Mouse (Mus musculus): ENCODE data around the gene Olfr1161.
"Not testable (repeated sequence)": the region's sequence is repeated elsewhere in the genome, so short reads cannot be mapped to it uniquely, and the experiment has no call there.

The Olfr1161 gene

GRCm38 (mm10) chr2:88022474-88022873, at the start of gene Olfr1161:
Olfr1161 (plus strand) TSS chr2:88022774.
- DNase-seq (ENCODE audit: low read depth, low spot score), result not testable (repeated sequence)

DNA sequence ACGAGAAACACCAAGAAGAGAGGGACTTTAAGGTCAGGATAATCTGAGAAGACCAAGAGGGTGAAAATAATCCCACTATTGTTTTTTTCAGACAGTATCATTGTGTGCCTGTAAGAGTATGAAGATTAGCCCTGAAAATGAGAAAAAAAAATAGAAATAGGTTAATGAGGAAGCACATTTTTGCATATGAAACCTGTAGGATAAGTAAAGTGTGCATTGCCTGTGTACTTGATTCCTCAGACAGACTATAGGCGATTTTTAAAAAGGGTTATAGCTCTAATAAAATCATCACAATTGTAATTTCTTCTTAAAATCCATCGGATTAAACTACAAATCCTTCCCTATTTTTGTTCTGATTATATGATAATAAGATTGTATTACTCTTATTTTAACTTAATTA, 48.0 kb upstream of the Olfr1161 start, which contains the start of gene Olfr74:
Gene Olfr74 (minus strand): TSS at position 101 of the 400 bp plus-strand sequence.
- DNase-seq (ENCODE audit: low read depth, low spot score), result no peak

DNA sequence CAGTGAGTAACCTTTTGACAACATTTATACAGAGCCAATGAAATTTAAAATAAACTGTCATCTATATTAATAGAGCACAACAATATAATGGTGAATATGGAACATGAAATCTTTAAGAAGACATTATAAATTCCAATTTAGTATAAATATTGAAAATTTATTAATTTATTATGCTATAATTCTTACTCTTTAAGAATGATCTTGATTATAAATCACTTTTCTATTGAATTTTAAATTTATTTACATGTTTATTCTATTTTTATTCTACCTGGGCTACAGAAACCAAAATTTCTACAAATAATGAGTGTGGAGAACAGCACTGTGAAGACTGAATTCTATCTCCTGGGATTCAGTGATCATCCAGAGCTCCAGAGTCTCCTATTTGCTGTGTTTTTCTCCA, 32.8 kb upstream of the Olfr1161 start, which contains the start of gene Olfr1158:
Gene Olfr1158 (plus strand): TSS at position 301 of the 400 bp plus-strand sequence.
- DNase-seq (ENCODE audit: low read depth, low spot score), result no peak

DNA sequence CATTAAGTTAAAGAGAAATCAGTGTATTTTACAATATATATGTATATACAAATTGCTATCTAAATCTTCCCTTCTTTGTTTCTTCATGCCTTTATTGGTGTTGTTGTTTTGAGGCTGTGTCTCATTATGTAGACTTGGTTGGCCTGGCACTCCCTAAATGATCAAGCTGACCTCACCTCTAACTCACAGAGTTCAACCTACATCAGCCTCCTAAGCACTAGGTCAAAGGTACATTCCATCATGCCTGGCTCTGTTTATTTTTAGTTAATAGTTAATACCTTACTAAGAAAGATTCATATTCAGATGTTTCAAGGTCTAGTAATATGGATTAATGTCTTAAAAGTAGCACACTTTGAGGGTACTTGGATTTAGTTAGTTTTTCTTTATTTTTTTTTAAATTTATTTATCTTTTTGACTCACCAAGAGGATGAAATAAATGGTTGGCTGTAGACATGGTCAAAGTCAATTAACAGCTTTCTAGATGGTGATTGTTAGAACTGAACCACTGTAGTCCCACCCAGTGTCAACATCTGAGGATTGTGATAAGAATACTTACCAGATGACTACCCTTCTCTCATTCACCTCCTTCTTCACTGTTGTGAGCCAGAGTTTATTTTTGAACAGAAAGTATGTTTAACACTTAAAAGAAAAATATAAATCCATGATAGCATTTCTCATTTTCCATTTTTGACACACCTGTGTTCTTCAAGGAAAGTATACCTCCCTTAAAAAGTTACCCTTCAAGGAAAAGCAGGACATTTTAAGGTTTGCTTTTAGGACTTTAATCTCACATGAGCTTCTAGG, 14.9 kb upstream of the Olfr1161 start, which contains the start of gene Olfr1160:
Gene Olfr1160 (minus strand): TSS at position 754 of the 804 bp plus-strand sequence.
- DNase-seq (ENCODE audit: low read depth, low spot score), result no peak

DNA sequence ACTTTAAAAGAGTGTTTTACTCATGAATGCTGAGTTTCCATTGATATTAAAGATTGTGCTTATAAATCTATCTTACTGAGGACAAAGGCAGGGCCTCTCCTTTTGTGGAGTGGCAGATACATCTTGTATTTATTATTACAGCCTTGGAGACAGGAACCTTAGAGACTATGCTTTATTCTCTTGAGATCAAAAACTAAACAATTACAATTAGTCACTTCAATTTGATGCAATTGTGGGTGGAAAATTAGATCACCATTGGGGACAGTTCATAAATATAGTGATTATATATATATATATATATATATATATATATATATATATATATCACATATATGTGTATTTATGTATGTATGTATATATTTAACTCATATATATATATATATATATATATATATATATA, 15.0 kb downstream of the Olfr1161 start, which contains the start of gene Olfr73:
Gene Olfr73 (minus strand): TSS at position 101 of the 400 bp plus-strand sequence.
- no peak for DNase-seq (ENCODE audit: low read depth, low spot score)

DNA sequence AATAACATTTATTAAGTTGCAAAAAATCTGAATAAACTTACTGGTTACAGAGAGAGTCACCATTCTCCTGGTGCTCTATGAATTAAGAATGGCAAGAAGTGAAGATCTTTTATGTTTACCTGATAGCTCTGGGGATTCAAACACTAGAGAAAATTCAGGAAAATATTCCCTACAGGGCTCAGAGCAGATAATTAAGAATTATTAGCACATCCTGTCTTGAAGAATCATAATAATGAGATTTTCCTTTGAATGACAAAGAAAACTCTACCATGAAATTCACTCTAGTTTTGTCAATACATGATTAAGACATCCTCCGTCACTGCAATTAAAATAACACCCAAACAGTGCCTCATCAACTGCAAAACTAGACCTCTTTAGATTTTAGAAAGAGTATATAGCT, 28.5 kb downstream of the Olfr1161 start, which contains the start of gene Olfr1162:
Gene Olfr1162 (minus strand): TSS at position 101 of the 400 bp plus-strand sequence.
- DNase-seq (ENCODE audit: low read depth, low spot score), result no peak

GRCm38 (mm10) chr2:88063587-88063986, 41.0 kb downstream of the Olfr1161 start:
- DNase-seq (ENCODE audit: low read depth, low spot score), result peak; percentile 45

DNA sequence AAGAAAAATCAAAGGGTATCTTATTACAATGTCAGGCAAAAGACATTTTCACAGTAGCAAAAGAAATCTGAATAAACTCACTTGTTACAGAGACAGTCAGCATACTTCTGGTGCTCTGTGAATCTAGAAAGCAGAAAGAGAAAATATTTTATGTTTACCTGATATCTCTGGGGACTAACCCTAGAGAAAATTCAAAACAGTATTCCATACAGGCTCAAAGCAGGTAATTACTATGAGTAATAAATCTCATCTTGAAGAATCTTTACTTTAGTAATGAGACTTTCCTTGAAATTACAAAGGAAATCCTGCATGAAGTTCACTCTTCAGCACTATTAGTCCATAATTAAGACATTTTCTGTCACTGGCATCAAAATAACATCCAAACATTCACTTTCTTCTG, 49.2 kb downstream of the Olfr1161 start, which contains the start of gene Olfr1163:
Gene Olfr1163 (minus strand): TSS at position 101 of the 400 bp plus-strand sequence.
- no peak for DNase-seq (ENCODE audit: low read depth, low spot score)

Data from R1 (cell line).